Mouse (Mus musculus) stomach, postnatal 0 days (tissue): ENCODE measurements at regions not wholly inside any gene's neighbourhood (a gene's known extent, or its start where the extent isn't known, plus 50 kb on each side); places are given as distances from the start of the nearest gene placed in this dataset.

Source experiments
- ATAC-seq: fragments of 200-750 bp; cut with Nextera tagmentation; 2 replicates; pipeline ENCODE4 v1.8.0; 2017; ENCODE audit not compliant: low FRiP score, low TSS enrichment
- DNase-seq: peaks from one replicate; pipeline ENCODE4 v3.0.0-alpha.2; 2016; ENCODE audit warnings: low spot score
- H3K27ac ChIP-seq: fragments of 300-500 bp; sonication (generic); replicated peaks from 2 replicates; pipeline ENCODE4 v1.5.1; 2014; ENCODE audit warnings: mild to moderate bottlenecking, control low read depth
- H3K27me3 ChIP-seq: fragments of 300-500 bp; sonication (generic); 2 replicates; pipeline ENCODE4 v1.6.1; 2014; ENCODE audit warnings: low read length; ENCODE audit not compliant: control insufficient read depth, insufficient read depth
- H3K36me3 ChIP-seq: fragments of 300-500 bp; sonication (generic); 2 replicates; pipeline ENCODE4 v1.6.1; 2014; ENCODE audit warnings: low read length, mixed read lengths; ENCODE audit not compliant: control insufficient read depth, insufficient read depth
- H3K4me1 ChIP-seq: fragments of 300-500 bp; sonication (generic); replicated peaks from 2 replicates; pipeline ENCODE4 v1.6.1; 2014; ENCODE audit warnings: antibody characterized with exemption; ENCODE audit not compliant: control insufficient read depth, insufficient read depth
- H3K4me2 ChIP-seq: fragments of 300-500 bp; sonication (generic); replicated peaks from 2 replicates; pipeline ENCODE4 v1.6.1; 2014; ENCODE audit warnings: low read depth, mild to moderate bottlenecking, control low read depth, moderate library complexity
- H3K4me3 ChIP-seq: fragments of 300-500 bp; sonication (generic); 2 replicates; pipeline ENCODE4 v1.5.1; 2014; ENCODE audit warnings: low read depth, low read length, control low read depth
- H3K9ac ChIP-seq: fragments of 300-500 bp; sonication (generic); 2 replicates; pipeline ENCODE4 v1.6.1; 2014; ENCODE audit warnings: mild to moderate bottlenecking, low read length, control low read depth, mixed read lengths
- H3K9me3 ChIP-seq: fragments of 300-500 bp; sonication (generic); 2 replicates; pipeline ENCODE4 v1.6.1; 2016; ENCODE audit warnings: low read length; ENCODE audit not compliant: control insufficient read depth
- CTCF ChIP-seq: IDR thresholded peaks from 2 replicates; pipeline ENCODE4 v1.5.1; 2016; ENCODE audit warnings: antibody characterized with exemption, low read depth, mild to moderate bottlenecking, moderate library complexity
- EP300 ChIP-seq: optimal IDR thresholded peaks from 2 replicates; pipeline ENCODE3; 2016; ENCODE audit warnings: antibody characterized with exemption
- WGBS: fragments of 180-500 bp; shearing (Covaris S2); extraction: QIAGEN DNeasy Blood & Tissue Kit; methylation state at CpG from one replicate; pipeline ENCODE4 v1.1.7; 2014; 5-methylcytosine and 5-hydroxymethylcytosine counted together

DNA sequence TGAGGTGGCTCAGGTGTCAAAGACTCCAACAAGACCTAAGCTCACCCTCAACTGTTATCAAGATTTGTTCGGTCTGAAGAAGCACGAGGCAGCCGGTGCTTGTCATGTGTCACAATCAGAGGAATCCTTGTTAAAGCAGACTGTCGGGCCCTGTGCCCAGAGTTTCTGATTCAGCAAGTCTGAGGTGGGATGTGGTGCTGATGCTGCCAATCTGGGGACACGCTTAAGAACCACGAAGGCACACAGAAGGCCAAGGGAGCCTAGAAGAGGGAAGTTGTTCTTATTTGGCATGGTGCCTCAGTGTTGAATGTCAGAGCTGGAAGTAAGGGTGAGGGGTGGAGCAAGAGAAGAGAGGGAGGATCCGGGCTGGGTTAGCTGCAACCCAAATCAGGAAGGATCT, 85.0 kb downstream of the Ephb3 start:
- ATAC-seq = no peak; the same call in 1 of the 2 replicates
- H3K4me1 ChIP-seq = peaks cover 8% of the 10 kb centered on the region; the same call in 1 of the 2 replicates

GRCm38 (mm10) chr16:21293010-21293409, 88.5 kb downstream of the Ephb3 start:
- no peak for DNase-seq
- Histone ChIP-seq H3K27ac (no peak overlapping the region), H3K27me3 (no peaks in the 10 kb centered on the region), H3K9me3 (no peaks in the 10 kb centered on the region), H3K4me3 (no peak overlapping the region), H3K4me1 (peaks cover 11% of the 10 kb centered on the region), H3K4me2 (no peak overlapping the region), H3K9ac (no peak overlapping the region), H3K36me3 (no peaks in the 10 kb centered on the region)
- TF ChIP-seq CTCF (0 out of 2 replicates have a peak, but pooled peaks have one; percentile 15), EP300 (no peak)
- no peak for ATAC-seq
- WGBS = 50% methylated on average over 11 of the region's 11 CpGs

More for the DNA sequence above, 85.0 kb downstream of the Ephb3 start:
- Histone ChIP-seq H3K9ac (no peak overlapping the region), H3K9me3 (no peaks in the 10 kb centered on the region), H3K4me2 (no peak overlapping the region), H3K4me3 (no peak overlapping the region), H3K36me3 (no peaks in the 10 kb centered on the region), H3K27me3 (no peaks in the 10 kb centered on the region), H3K27ac (no peak overlapping the region)
- DNase-seq = no peak
- no peak for TF ChIP-seq CTCF
- TF ChIP-seq EP300 = no peak
- WGBS = 40% methylated on average over 7 of the region's 7 CpGs

- no peaks in the 10 kb centered on the region for H3K9me3 ChIP-seq
- H3K27ac ChIP-seq = no peak overlapping the region
- H3K4me1 ChIP-seq = peaks cover 11% of the 10 kb centered on the region
- no peaks in the 10 kb centered on the region for H3K27me3 ChIP-seq
- H3K4me2 ChIP-seq = no peak overlapping the region
- no peaks in the 10 kb centered on the region for H3K36me3 ChIP-seq
- no peak for DNase-seq
- ATAC-seq = no peak
- H3K4me3 ChIP-seq = no peak overlapping the region
- WGBS = 54% methylated on average over 3 of the region's 3 CpGs
- H3K9ac ChIP-seq = no peak overlapping the region
- TF ChIP-seq EP300 (no peak), CTCF (no peak)
Measured at GRCm38 (mm10) chr16:21293569-21293968, 89.0 kb downstream of the Ephb3 start.

DNA sequence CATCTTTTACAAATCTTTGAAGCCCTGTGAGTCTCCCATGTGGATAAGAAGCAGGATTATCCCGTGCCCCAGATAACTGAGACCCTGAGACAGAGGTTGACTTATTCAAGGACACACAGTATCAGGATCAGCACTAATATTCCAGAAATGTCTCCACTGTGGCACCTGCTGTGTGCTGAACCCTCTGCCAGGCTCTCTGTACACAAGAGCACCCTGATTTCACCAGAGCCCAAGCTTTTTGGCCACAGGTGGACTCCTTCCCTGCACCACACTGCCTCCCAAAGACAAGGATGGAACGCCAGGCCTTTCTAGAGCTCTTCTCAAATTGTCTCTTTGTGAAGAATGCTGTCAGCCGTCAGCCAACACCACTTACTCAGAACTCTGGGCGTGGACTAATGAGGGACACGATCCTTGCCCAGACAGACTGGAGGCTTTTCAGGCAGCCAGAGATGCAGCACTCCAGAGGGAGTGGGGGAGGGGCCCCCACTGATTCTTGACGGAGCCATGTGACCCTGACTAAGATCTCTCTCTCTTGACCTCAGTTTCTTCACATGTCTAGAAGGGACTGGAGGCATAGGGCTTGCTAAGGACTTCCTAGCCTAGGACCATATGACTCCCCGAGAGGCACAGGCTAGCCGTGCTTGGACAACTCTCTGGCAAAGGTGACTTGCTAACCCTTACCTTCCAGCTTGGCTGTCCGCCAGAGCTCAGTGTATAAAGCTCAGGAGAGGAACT, 90.3 kb downstream of the Ephb3 start:
- TF ChIP-seq CTCF (no peak; the same call in 1 of the 2 replicates), EP300 (no peak)
- Histone ChIP-seq H3K4me3 (no peak overlapping the region), H3K9ac (no peak overlapping the region), H3K27me3 (no peaks in the 10 kb centered on the region), H3K27ac (peak overlapping the region; percentile 20), H3K4me1 (peaks cover 11% of the 10 kb centered on the region), H3K36me3 (no peaks in the 10 kb centered on the region), H3K9me3 (no peaks in the 10 kb centered on the region), H3K4me2 (peak overlapping the region; percentile 20; the same call in 1 of the 2 replicates)
- DNase-seq (peak; percentile 56), ATAC-seq (peak; percentile 60)
- WGBS = 17% methylated on average over 9 of the region's 9 CpGs

- Histone ChIP-seq H3K36me3 (no peaks in the 10 kb centered on the region), H3K9ac (no peak overlapping the region), H3K4me3 (no peak overlapping the region), H3K27me3 (no peaks in the 10 kb centered on the region), H3K27ac (no peak overlapping the region; the same call in 1 of the 2 replicates), H3K4me2 (no peak overlapping the region), H3K4me1 (peaks cover 11% of the 10 kb centered on the region), H3K9me3 (no peaks in the 10 kb centered on the region)
- 47% methylated on average over 13 of the region's 13 CpGs for WGBS
- TF ChIP-seq EP300 (no peak), CTCF (no peak)
- DNase-seq = no peak
- ATAC-seq = peak; percentile 14; the same call in 1 of the 2 replicates
Measured at GRCm38 (mm10) chr16:21295956-21296733, 91.6 kb downstream of the Ephb3 start.
